Mouse (Mus musculus) large intestine, adult 2 months (tissue): ENCODE data around the gene Mob1a. TPM values are rescaled to one million over a fixed set of nuclear protein-coding genes. Genes with fewer than 3 reads are reported as not detected.
"Not testable (repeated sequence)": the region's sequence is repeated elsewhere in the genome, so short reads cannot be mapped to it uniquely, and the experiment has no call there.

Source experiments
- DNase-seq: peaks from one replicate; pipeline ENCODE4 v3.0.0-alpha.2; 2012; ENCODE audit warnings: low read depth, low spot score
- WGBS: fragments of 180-500 bp; shearing (Covaris S2); methylation state at CpG from one replicate; pipeline ENCODE4 v1.1.7; 2018; 5-methylcytosine and 5-hydroxymethylcytosine counted together
- polyA plus RNA-seq: library from polyadenylated mRNA; depleted of rRNA; stranded (reverse); fragments of >200 nt; gene quantifications from 2 replicates; pipeline ENCODE4 v1.2.3, GENCODE M21; 2012

The Mob1a gene
- polyA plus RNA-seq, 1 experiment: 24.2 TPM

DNA sequence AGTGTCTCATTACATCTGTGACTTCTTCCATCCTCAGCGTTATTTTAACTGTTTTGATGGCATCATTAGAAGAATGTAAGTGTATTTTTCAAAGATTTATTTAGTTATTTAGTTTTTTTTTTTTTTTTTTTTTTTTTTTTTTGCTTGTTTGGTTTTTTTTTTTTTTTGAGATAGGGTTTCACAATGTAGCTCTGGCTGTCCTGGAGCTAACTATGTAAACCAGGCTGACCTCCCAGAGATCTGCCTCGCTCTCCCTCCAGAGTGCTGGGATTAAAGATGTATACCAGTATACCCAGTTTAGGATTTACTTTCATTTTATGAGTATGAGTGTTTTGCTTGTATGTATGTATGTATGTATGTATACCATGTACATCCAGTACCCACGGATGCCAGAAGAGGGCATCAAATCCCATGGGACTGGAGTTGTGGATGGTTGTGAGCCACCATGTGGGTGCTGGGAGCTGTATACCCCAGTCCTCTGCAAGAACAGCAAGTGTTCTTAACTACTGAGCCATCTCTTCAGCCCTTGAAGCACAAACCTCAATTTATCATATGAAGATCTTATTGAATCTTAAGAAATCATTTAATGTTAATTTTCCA lies 1.9 kb downstream of the Mob1a start:
- 88% methylated on average over 3 of the region's 3 CpGs for WGBS
- DNase-seq: no peak

DNA sequence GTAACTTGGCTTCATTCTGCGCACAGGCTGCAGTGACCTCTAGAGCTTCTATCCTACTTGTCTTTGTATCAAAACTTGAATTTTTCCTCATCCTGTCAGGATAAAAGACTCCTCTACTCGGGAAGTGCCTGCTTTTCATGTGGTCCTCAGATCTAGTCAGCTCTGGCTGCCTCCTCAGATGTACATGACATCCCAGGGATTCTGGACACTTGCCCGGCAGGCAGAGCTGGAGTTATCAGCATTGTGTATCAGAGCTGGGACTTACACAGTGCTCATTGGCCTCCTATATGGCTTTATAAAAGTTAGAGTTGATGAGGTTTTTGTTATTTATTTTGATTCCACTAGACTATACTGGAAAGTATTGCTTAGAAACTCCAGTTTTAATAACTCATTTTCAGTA lies 15.6 kb downstream of the Mob1a start:
- WGBS: 71% methylated on average over 3 of the region's 3 CpGs
- no peak for DNase-seq

DNA sequence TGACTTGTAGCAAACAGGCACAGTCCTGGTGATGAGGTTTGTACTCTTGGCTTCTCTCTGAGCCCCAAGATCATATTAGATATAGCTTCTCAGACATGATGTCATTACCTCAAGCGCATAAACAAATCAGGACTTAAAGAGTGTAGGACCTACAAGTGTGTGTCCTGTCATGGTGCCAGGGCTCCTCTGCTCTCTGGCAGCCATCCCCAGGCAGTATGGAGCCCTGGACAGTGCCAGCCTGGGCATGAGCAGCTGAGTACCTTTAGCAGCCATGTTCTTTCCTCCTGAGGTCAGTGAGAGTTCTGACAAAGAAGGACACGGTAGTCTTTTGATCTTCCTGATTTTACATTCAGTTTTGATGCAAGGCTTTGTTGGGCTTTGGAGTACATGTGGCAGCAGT lies 17.1 kb downstream of the Mob1a start:
- DNase-seq: no peak
- 94% methylated on average over 2 of the region's 2 CpGs for WGBS

DNA sequence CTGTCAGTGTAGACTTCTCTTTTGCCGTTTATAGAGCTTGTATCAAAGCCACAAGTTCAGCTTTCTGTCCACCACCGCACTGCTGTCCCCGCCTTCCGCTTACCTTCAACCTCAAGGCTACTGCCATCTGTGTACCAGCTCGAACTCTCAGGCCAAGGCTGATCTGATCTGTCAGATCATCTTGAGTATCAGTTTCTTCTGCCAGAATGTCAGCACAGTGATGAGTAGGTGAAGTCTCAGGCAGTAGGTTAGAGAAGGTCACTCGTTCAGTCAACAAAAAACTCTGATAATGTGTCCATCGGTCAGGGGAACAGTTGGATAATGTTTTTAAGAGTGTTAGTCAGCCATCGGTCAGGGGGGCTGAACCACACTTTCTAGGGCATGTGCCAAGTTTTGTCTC lies 19.5 kb downstream of the Mob1a start:
- 83% methylated on average over 8 of the region's 8 CpGs for WGBS
- DNase-seq: not testable (repeated sequence)

DNA sequence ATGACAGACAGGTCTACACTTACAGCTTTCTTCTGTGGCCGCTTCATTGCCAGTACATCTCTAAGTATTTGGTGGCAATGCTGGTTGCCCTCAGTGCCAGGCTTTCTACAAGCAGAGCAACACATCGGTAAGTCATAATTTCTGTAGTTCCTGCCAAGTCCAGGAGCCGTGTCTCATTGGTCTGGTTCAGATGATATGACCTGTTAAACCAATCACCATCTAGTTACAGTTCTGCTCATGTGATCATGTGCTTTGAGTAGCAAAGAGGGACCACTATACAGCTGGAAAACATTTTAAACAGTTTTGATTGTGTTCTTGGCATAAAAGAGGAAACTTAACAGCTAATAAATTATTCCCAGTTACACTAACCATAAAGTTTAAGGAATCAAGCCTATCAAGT lies 22.1 kb downstream of the Mob1a start:
- 65% methylated on average over 3 of the region's 3 CpGs for WGBS
- DNase-seq: no peak

GRCm38 (mm10) chr6:83348873-83349272 lies 23.1 kb downstream of the Mob1a start, which contains the start of gene Bola3:
Gene Bola3, plus strand, starts transcription at chr6:83349147.
- 35% methylated on average over 6 of the region's 6 CpGs for WGBS
- DNase-seq: no peak

DNA sequence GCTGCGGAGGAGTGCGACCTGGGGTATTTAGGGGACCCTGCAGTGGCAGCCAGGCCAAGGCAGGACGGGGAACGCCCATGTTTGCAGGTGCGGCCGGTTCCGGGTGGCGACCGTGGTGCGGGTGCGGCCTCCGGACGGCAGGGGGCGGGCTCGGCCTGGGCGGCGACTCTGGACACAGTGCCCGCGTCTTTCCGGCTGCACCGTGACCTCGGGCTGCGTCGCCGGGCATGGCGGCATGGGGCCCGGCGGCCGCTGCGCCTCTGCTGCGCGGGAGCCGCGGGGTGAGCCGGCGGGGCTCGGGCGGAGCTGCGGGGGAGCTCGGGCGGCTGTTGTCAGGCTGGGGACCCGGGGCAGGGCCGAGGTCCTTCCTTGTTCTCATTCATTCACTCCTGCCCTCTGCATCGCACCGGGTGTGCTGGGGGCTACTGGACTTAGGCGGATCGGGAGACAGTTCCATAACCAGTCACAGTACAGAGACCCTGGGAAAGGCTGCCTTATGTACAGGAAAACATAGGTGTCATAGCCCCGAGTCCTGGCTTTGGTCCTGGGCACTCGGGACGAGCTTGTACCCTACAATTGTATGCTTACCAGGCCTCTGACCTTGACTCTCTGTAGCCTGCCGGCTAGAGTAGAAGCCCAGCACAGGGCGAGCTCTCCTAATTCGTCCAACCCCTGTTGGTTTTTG lies 23.6 kb downstream of the Mob1a start:
- peak; percentile 47 for DNase-seq
- WGBS: under 1% methylated on average over 53 of the region's 53 CpGs

DNA sequence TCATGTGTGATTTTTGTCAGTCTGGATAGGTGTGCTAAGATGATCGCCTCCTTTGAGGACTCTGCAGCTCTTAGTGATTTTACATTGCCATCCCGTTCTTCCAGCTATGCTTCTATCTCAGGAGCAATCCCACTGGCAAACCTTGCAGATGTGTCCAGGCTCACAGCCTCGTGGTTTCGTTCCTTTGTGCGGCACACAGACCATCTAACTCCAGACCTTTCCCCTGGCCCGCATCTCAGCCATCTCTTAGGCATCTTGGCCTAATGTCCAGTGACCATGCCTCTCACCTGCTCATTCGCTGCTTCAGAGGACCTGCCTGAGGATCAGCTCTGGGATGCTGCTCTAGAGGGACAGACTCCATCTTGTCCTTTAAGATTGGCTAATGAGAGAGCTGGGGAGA lies 24.4 kb downstream of the Mob1a start:
- 71% methylated on average over 7 of the region's 7 CpGs for WGBS
- DNase-seq: no peak

DNA sequence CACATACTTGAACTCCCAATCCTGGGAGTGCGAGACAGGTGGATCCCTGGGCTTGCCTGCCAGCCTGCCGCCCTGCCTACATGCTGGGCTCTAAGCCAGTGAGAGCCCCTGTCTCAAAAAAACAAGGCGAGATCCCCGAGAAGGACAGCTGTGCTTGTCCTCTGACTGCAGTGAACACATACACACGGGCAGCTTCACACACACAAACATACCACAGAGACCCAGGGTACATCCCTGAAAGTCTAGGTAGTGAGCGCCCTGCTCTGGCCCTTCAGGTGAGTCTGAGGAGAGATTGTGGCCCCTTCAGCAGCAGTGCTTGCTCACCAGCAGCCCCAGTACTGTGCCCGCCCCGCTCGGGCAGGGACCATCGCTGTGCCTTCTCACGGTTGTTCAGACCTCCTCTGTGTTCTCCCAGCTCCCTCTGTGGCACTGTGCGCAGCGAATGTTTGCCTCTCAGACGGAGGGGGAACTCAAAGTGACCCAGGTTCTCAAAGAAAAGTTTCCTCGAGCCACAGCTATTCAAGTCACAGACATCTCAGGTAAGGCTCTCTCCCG lies 25.1 kb downstream of the Mob1a start:
- DNase-seq: no peak
- WGBS: 89% methylated on average over 16 of the region's 16 CpGs

- 78% methylated on average over 7 of the region's 7 CpGs for WGBS
- no peak for DNase-seq
Observed at GRCm38 (mm10) chr6:83351490-83352160, 25.8 kb downstream of the Mob1a start.

DNA sequence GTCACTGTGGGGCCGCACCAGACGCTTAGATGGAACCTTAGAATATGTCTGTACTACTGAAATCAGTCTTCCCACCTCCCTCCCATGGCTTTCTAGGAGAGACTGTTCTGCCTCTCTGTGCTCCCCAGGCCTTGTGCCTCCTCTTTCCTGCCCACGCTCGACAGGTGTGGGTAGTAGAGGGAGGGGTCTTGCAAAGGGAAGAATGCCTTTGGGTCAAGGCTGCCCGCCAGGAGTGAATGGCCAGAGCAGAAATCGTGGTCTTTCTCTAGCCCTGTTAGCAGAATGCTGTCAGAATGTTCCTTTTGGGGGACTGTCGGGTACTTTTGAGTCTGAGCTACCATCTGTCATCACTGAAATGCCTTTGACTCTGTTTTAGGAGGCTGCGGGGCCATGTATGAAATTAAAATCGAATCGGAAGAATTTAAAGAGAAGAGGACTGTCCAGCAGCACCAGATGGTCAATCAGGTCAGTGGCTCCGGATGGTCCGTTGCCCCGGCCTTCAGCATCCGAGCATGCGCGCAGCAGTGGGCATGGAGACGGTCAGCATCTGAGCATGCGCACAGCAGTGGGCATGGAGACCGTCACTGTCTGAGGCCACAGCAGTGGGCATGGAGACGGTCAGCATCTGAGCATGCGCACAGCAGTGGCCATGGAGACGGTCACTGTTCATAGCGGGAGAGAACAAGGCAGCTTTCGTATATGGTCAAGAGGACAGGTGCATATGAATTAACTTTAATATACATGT lies 27.0 kb downstream of the Mob1a start:
- DNase-seq: no peak
- WGBS: 94% methylated on average over 24 of the region's 24 CpGs

GRCm38 (mm10) chr6:83354856-83355781 lies 29.3 kb downstream of the Mob1a start:
- no peak for DNase-seq
- 47% methylated on average over 9 of the region's 9 CpGs for WGBS

- 23% methylated on average over 7 of the region's 7 CpGs for WGBS
- no peak for DNase-seq
Observed at GRCm38 (mm10) chr6:83356569-83357138, 30.8 kb downstream of the Mob1a start.

DNA sequence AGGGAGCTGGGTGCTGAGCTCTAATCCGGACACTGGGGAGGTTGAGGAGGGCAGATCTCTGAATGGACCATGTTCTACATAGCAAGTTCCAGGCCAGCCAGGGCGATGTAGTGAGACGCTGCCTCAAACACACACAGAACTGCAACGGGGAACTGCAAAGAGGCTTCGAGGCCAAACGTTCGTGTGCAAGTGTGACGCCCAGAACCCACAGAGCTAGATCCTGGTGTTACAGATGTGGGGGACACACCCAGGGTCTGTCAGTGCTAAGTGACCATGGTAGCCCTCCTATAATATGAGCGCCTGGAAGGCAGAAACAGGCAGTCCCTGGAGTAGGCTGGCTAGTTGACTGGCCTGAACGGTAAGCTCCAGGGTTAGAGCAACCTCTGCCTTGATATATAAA lies 31.6 kb downstream of the Mob1a start:
- WGBS: 88% methylated on average over 10 of the region's 10 CpGs

DNA sequence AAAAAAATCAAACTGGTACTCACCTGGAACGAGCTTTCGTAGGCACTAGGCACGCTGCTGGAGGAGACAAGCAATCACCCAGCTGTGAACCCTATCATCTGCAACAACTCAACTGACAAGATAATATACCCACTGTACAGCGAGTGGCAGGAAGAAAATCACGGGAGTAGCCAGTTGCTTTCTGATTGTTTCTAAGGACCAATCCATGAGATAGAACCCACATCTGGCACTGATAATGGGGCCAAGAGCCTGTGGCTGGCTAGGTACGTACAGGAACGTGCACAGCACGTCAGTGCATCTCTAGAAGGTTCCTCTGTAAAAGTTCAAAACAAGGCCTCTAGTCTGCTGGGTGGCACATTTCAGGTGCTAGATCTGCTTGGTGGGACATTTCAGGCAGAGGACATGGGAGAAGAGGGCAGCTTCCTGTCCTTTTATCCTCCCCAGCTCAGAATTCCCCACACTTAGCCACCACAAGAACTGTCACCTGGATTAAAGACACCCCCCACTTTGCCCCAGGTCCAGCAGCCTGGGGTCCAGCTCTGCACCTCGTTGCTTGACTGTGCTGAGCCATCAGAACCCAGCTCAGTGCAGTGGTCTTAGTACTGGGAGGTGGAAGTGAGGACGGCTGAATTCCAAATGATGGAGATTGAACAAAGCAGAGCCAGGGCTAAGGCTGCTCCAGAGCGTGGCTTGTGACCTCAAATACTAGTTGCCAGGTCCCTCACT lies 35.9 kb downstream of the Mob1a start:
- 90% methylated on average over 11 of the region's 11 CpGs for WGBS
- DNase-seq: no peak

More for the DNA sequence above, 31.6 kb downstream of the Mob1a start:
- no peak for DNase-seq

GRCm38 (mm10) chr6:83363075-83363474 lies 37.3 kb downstream of the Mob1a start:
- WGBS: 84% methylated on average over 12 of the region's 12 CpGs

GRCm38 (mm10) chr6:83370316-83370965 lies 44.6 kb downstream of the Mob1a start:
- no peak for DNase-seq
- 81% methylated on average over 21 of the region's 21 CpGs for WGBS

More at GRCm38 (mm10) chr6:83363075-83363474, 37.3 kb downstream of the Mob1a start:
- no peak for DNase-seq
